Mouse (Mus musculus): Measurements from ENCODE around the gene Cenpp. TPM values are rescaled to one million over a fixed set of nuclear protein-coding genes. Genes with fewer than 3 reads are reported as not detected.
A peak's percentile ranks its signal among the peaks of the same experiment; 100 is the strongest.

Cenpp gene
- polyA plus RNA-seq, 1 experiment from 2014 or later = 26.8 TPM

GRCm38 (mm10) chr13:49492376-49493368, 159.9 kb downstream of the Cenpp start, which contains the start of gene Tes3-ps:
TSS of gene Tes3-ps (plus strand) at chr13:49493318.
- Histone ChIP-seq H3K9ac (no peak within 1 kb of the TSS), H3K9me3 (replicated peaks) (no peaks in the 10 kb centered on the region), H3K27me3 (no peaks in the 10 kb centered on the region), H3K4me1 (no peaks in the 10 kb centered on the region), H3K36me3 (ENCODE audit: poor library complexity, severe bottlenecking) (no peaks in the 10 kb centered on the region), H3K4me2 (no peak within 1 kb of the TSS), H3K27ac (no peak within 1 kb of the TSS), H3K4me3 (no peak within 1 kb of the TSS)
- WGBS = 78% methylated on average over 6 of the region's 6 CpGs
- ATAC-seq = no peak

GRCm38 (mm10) chr13:49485388-49485787, 167.2 kb downstream of the Cenpp start:
- H3K27ac ChIP-seq = no peak overlapping the region
- no peaks in the 10 kb centered on the region for H3K36me3 ChIP-seq (ENCODE audit: poor library complexity, severe bottlenecking)
- H3K27me3 ChIP-seq = no peaks in the 10 kb centered on the region
- 0 out of 2 replicates have a peak, but pooled peaks cover 2% of the 10 kb centered on the region for H3K4me1 ChIP-seq
- H3K9ac ChIP-seq = no peak overlapping the region
- 87% methylated on average over 5 of the region's 5 CpGs for WGBS
- no peaks in the 10 kb centered on the region for H3K9me3 ChIP-seq (replicated peaks)
- no peak overlapping the region for H3K4me3 ChIP-seq
- H3K4me2 ChIP-seq = no peak overlapping the region
- no peak for ATAC-seq

- 47% methylated on average over 5 of the region's 5 CpGs for WGBS
- Histone ChIP-seq H3K9me3 (replicated peaks) (no peaks in the 10 kb centered on the region), H3K27me3 (no peaks in the 10 kb centered on the region), H3K36me3 (ENCODE audit: poor library complexity, severe bottlenecking) (no peaks in the 10 kb centered on the region), H3K27ac (no peak overlapping the region), H3K4me3 (no peak overlapping the region), H3K4me2 (no peak overlapping the region), H3K9ac (no peak overlapping the region), H3K4me1 (0 out of 2 replicates have a peak, but pooled peaks cover 2% of the 10 kb centered on the region)
- ATAC-seq = peak; percentile 67
These were observed 172.0 kb downstream of the Cenpp start for GRCm38 (mm10) chr13:49480551-49480950.

GRCm38 (mm10) chr13:49480057-49480456, 172.5 kb downstream of the Cenpp start:
- H3K36me3 ChIP-seq (ENCODE audit: poor library complexity, severe bottlenecking) = no peaks in the 10 kb centered on the region
- no peak overlapping the region for H3K9ac ChIP-seq
- no peak for ATAC-seq
- H3K4me3 ChIP-seq = no peak overlapping the region
- WGBS = 81% methylated on average over 2 of the region's 2 CpGs
- 0 out of 2 replicates have a peak, but pooled peaks cover 2% of the 10 kb centered on the region for H3K4me1 ChIP-seq
- H3K27ac ChIP-seq = no peak overlapping the region
- H3K4me2 ChIP-seq = no peak overlapping the region
- H3K27me3 ChIP-seq = no peaks in the 10 kb centered on the region
- H3K9me3 ChIP-seq (replicated peaks) = no peaks in the 10 kb centered on the region

- Histone ChIP-seq H3K9me3 (replicated peaks) (no peaks in the 10 kb centered on the region), H3K4me1 (0 out of 2 replicates have a peak, but pooled peaks cover 2% of the 10 kb centered on the region), H3K27ac (no peak overlapping the region), H3K9ac (no peak overlapping the region), H3K36me3 (ENCODE audit: poor library complexity, severe bottlenecking) (no peaks in the 10 kb centered on the region), H3K4me2 (no peak overlapping the region), H3K27me3 (no peaks in the 10 kb centered on the region), H3K4me3 (no peak overlapping the region)
- WGBS = 70% methylated on average over 4 of the region's 4 CpGs
- no peak for ATAC-seq
These were observed 173.2 kb downstream of the Cenpp start for GRCm38 (mm10) chr13:49479399-49479798.

- no peak overlapping the region for H3K27ac ChIP-seq
- no peaks in the 10 kb centered on the region for H3K9me3 ChIP-seq (replicated peaks)
- WGBS = 92% methylated on average over 6 of the region's 6 CpGs
- H3K4me2 ChIP-seq = no peak overlapping the region
- no peak for ATAC-seq
- no peak overlapping the region for H3K9ac ChIP-seq
- no peaks in the 10 kb centered on the region for H3K27me3 ChIP-seq
- H3K36me3 ChIP-seq (ENCODE audit: poor library complexity, severe bottlenecking) = no peaks in the 10 kb centered on the region
- H3K4me3 ChIP-seq = no peak overlapping the region
- 0 out of 2 replicates have a peak, but pooled peaks cover 2% of the 10 kb centered on the region for H3K4me1 ChIP-seq
These were observed 173.7 kb downstream of the Cenpp start for GRCm38 (mm10) chr13:49478851-49479374.

- no peaks in the 10 kb centered on the region for H3K27me3 ChIP-seq
- H3K9ac ChIP-seq = no peak overlapping the region
- 90% methylated on average over 3 of the region's 3 CpGs for WGBS
- no peaks in the 10 kb centered on the region for H3K36me3 ChIP-seq (ENCODE audit: poor library complexity, severe bottlenecking)
- no peak overlapping the region for H3K4me3 ChIP-seq
- H3K4me1 ChIP-seq = 0 out of 2 replicates have a peak, but pooled peaks cover 2% of the 10 kb centered on the region
- no peak overlapping the region for H3K4me2 ChIP-seq
- ATAC-seq = no peak
- H3K9me3 ChIP-seq (replicated peaks) = no peaks in the 10 kb centered on the region
- H3K27ac ChIP-seq = no peak overlapping the region
These were observed 174.7 kb downstream of the Cenpp start for GRCm38 (mm10) chr13:49477887-49478286.

- H3K9me3 ChIP-seq (replicated peaks) = no peaks in the 10 kb centered on the region
- H3K27ac ChIP-seq = no peak overlapping the region
- no peak overlapping the region for H3K4me3 ChIP-seq
- ATAC-seq = no peak
- 98% methylated on average over 6 of the region's 6 CpGs for WGBS
- no peaks in the 10 kb centered on the region for H3K27me3 ChIP-seq
- no peak overlapping the region for H3K9ac ChIP-seq
- no peak overlapping the region for H3K4me2 ChIP-seq
- H3K36me3 ChIP-seq (ENCODE audit: poor library complexity, severe bottlenecking) = no peaks in the 10 kb centered on the region
- 0 out of 2 replicates have a peak, but pooled peaks cover 4% of the 10 kb centered on the region for H3K4me1 ChIP-seq
These were observed 179.9 kb downstream of the Cenpp start for GRCm38 (mm10) chr13:49472676-49473005.

- no peak overlapping the region for H3K4me2 ChIP-seq
- H3K27ac ChIP-seq = no peak overlapping the region
- 0 out of 2 replicates have a peak, but pooled peaks cover 4% of the 10 kb centered on the region for H3K4me1 ChIP-seq
These were observed 180.5 kb downstream of the Cenpp start for GRCm38 (mm10) chr13:49471981-49472675.

GRCm38 (mm10) chr13:49470806-49471205, 181.8 kb downstream of the Cenpp start:
- H3K9me3 ChIP-seq (replicated peaks) = no peaks in the 10 kb centered on the region
- no peak for ATAC-seq
- peaks cover 1% of the 10 kb centered on the region; the same call in 1 of the 2 replicates for H3K36me3 ChIP-seq (ENCODE audit: poor library complexity, severe bottlenecking)
- no peak overlapping the region for H3K9ac ChIP-seq
- no peaks in the 10 kb centered on the region for H3K27me3 ChIP-seq
- 62% methylated on average over 4 of the region's 4 CpGs for WGBS
- H3K4me3 ChIP-seq = no peak overlapping the region
- 0 out of 2 replicates have a peak, but pooled peaks cover 4% of the 10 kb centered on the region for H3K4me1 ChIP-seq
- no peak overlapping the region for H3K4me2 ChIP-seq
- no peak overlapping the region for H3K27ac ChIP-seq

More at GRCm38 (mm10) chr13:49471981-49472675, 180.5 kb downstream of the Cenpp start:
- WGBS = 71% methylated on average over 4 of the region's 4 CpGs
- Histone ChIP-seq H3K36me3 (ENCODE audit: poor library complexity, severe bottlenecking) (no peaks in the 10 kb centered on the region), H3K4me3 (no peak overlapping the region), H3K9ac (no peak overlapping the region), H3K9me3 (replicated peaks) (no peaks in the 10 kb centered on the region), H3K27me3 (no peaks in the 10 kb centered on the region)
- no peak for ATAC-seq

GRCm38 (mm10) chr13:49470319-49470718, 182.3 kb downstream of the Cenpp start:
- no peak overlapping the region for H3K4me2 ChIP-seq
- 94% methylated on average over 4 of the region's 4 CpGs for WGBS
- no peak overlapping the region for H3K27ac ChIP-seq
- H3K4me3 ChIP-seq = no peak overlapping the region
- peaks cover 6% of the 10 kb centered on the region; the same call in 1 of the 2 replicates for H3K36me3 ChIP-seq (ENCODE audit: poor library complexity, severe bottlenecking)
- H3K9ac ChIP-seq = no peak overlapping the region
- H3K27me3 ChIP-seq = no peaks in the 10 kb centered on the region
- 0 out of 2 replicates have a peak, but pooled peaks cover 4% of the 10 kb centered on the region for H3K4me1 ChIP-seq
- ATAC-seq = no peak
- H3K9me3 ChIP-seq (replicated peaks) = no peaks in the 10 kb centered on the region

- Histone ChIP-seq H3K9ac (no peak overlapping the region), H3K4me1 (0 out of 2 replicates have a peak, but pooled peaks cover 4% of the 10 kb centered on the region), H3K36me3 (ENCODE audit: poor library complexity, severe bottlenecking) (peaks cover 20% of the 10 kb centered on the region), H3K27me3 (no peaks in the 10 kb centered on the region), H3K4me3 (no peak overlapping the region), H3K4me2 (no peak overlapping the region), H3K9me3 (replicated peaks) (no peaks in the 10 kb centered on the region), H3K27ac (no peak overlapping the region)
- 89% methylated on average over 5 of the region's 5 CpGs for WGBS
- ATAC-seq = no peak
These were observed 183.6 kb downstream of the Cenpp start for GRCm38 (mm10) chr13:49469002-49469401.

All from forebrain, embryonic 13.5 days (tissue).